Comparison of ENCODE assay signal across 8 mouse cellular contexts in the genomic region with DNA sequence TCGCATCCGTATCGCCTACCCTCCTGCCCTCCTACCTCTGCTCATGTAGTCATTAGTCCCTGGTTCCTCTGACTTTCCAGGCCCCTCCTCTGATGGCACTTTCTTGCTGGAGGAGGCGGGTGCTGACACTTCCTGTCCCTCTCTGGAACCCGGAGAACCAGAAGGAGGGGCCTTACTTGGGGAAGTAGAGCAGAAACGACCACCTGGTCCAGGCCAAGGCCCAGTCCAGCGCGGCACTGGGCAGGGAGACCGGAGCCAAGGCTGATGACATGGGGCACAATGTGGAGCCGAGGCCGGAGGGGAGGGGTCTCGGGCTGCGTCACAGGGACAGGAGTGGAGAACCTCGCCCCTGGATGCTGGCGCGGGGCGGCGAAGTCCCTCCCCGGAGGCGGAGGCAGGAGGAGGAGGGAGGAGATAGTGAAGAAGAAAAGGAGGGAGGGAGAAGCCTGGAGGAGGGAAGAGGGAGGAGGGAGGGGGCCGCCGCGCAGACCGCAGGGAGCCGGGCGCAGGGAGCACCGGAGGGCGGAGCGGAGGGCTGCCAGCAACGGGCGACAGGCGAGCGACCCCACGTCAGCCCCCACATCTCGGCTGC. TPM values are rescaled to one million over a fixed set of nuclear protein-coding genes. Genes with fewer than 3 reads are reported as not detected.
DNase-seq lines count a peak whose midpoint lies in the region; ATAC-seq and TF ChIP-seq lines count a peak whose summit lies in the region.

A gene (plus strand): TSS at position 451 of the 592 bp plus-strand sequence.

- H3K27ac ChIP-seq in ES-Bruce4 (ENCODE audit: insufficient read depth, low read length) = no peak within 1 kb of the TSS
- H3K27ac ChIP-seq in forebrain, embryonic 14.5 days (ENCODE audit: low read depth, low read length) = peak within 1 kb of the TSS; percentile 92

- H3K4me1 ChIP-seq in ES-Bruce4 (ENCODE audit: control insufficient read depth, insufficient read depth, low read length) = peaks cover 3% of the 10 kb centered on the region
- H3K4me1 ChIP-seq in forebrain, embryonic 14.5 days (ENCODE audit: control insufficient read depth, insufficient read depth, low read length) = peaks cover 12% of the 10 kb centered on the region
- H3K4me1 ChIP-seq in lung, adult 2 months (ENCODE audit: control insufficient read depth, insufficient read depth, low read length) = peaks cover 6% of the 10 kb centered on the region; the same call in 1 of the 2 replicates

- TF ChIP-seq POLR2A in ES-Bruce4 (IDR thresholded peaks at IDR 0.05; ENCODE audit: insufficient read depth, low read length) = no peak
- TF ChIP-seq POLR2A in lung, adult 2 months (IDR thresholded peaks at IDR 0.05; ENCODE audit: borderline replicate concordance, extremely low read depth, low read depth, low read length) = peak; percentile 22; the same call in 1 of the 2 replicates

- peak within 1 kb of the TSS; percentile 83 for H3K4me3 ChIP-seq in ES-Bruce4 (ENCODE audit: low read depth, low read length)
- peak within 1 kb of the TSS; percentile 81 for H3K4me3 ChIP-seq in forebrain, embryonic 14.5 days (ENCODE audit: low read depth, low read length)
- peak within 1 kb of the TSS; percentile 79 for H3K4me3 ChIP-seq in lung, adult 2 months (replicated peaks; ENCODE audit: extremely low read depth, low read depth, low read length)

- H3K36me3 ChIP-seq in ES-Bruce4 (ENCODE audit: control insufficient read depth, insufficient read depth, low read length, poor library complexity, severe bottlenecking) = peaks cover 8% of the 10 kb centered on the region; the same call in 1 of the 2 replicates
- H3K36me3 ChIP-seq in forebrain, embryonic 14.5 days (ENCODE audit: control insufficient read depth, insufficient read depth, low read length) = peaks cover 27% of the 10 kb centered on the region

- intact Hi-C loops in heart, postnatal 25 days (cut with DNase I) = no loop called here

- H3K9ac ChIP-seq in ES-Bruce4 (ENCODE audit: low read depth, poor library complexity, severe bottlenecking) = peak within 1 kb of the TSS; percentile 75
- H3K9ac ChIP-seq in forebrain, embryonic 14.5 days (ENCODE audit: low read length) = peak within 1 kb of the TSS; percentile 91

- DNase-seq in forebrain, embryonic 14.5 days (ENCODE audit: low spot score) = peak; percentile 95
- DNase-seq in heart, postnatal 25 days (ENCODE audit: low spot score) = peak; percentile 89
- peak; percentile 90 for DNase-seq in layer of hippocampus, adult 18-20 months (ENCODE audit: low spot score in 2 of 2)
- DNase-seq in lung, adult 2 months = peak; percentile 86
- peak; percentile 84 to 85 for DNase-seq in thymus, adult 18-20 months

- TF ChIP-seq CTCF in ES-Bruce4 (IDR thresholded peaks at IDR 0.05; ENCODE audit: low read depth, low read length) = no peak
- TF ChIP-seq CTCF in lung, adult 2 months (IDR thresholded peaks at IDR 0.05; ENCODE audit: insufficient read depth, low read length) = no peak

- H3K4me2 ChIP-seq in forebrain, embryonic 14.5 days (ENCODE audit: low read length) = peak within 1 kb of the TSS; percentile 79

- H3K27me3 ChIP-seq in ES-Bruce4 (ENCODE audit: control insufficient read depth, insufficient read depth, low read length, poor library complexity, severe bottlenecking) = no peaks in the 10 kb centered on the region
- no peaks in the 10 kb centered on the region for H3K27me3 ChIP-seq in forebrain, embryonic 14.5 days (replicated peaks; ENCODE audit: control insufficient read depth, insufficient read depth, low read length)

- WGBS in forebrain, embryonic 14.5 days = under 1% methylated on average over 33 of the region's 35 CpGs
- WGBS in lung, adult 2 months = under 1% methylated on average over 31 of the region's 35 CpGs

- ATAC-seq in cerebellum, adult (ENCODE audit: insufficient number of reproducible peaks, low FRiP score, low TSS enrichment) = peak; percentile 81
- ATAC-seq in forebrain, embryonic 14.5 days = peak; percentile 95
- peak; percentile 42 for ATAC-seq in neutrophil, adult 5-6 weeks (ENCODE audit: extremely low read depth, insufficient number of reproducible peaks, low FRiP score, poor library complexity, severe bottlenecking)

- TF ChIP-seq EP300 in ES-Bruce4 (IDR thresholded peaks at IDR 0.05; ENCODE audit: insufficient read depth, low read depth, low read length) = no peak

- no peaks in the 10 kb centered on the region for H3K9me3 ChIP-seq in ES-Bruce4 (replicated peaks; ENCODE audit: control insufficient read depth, insufficient read depth, low read length, poor library complexity, severe bottlenecking)
- no peaks in the 10 kb centered on the region for H3K9me3 ChIP-seq in forebrain, embryonic 14.5 days (replicated peaks; ENCODE audit: control insufficient read depth, low read length)

RNA-seq across cellular contexts. Expression of the gene that starts here (rescaled TPM):
- polyA plus RNA-seq in ES-Bruce4 (2011; ENCODE audit: insufficient read depth, insufficient read length, low read depth, missing spikeins) = 0.21 and 0.54 TPM in 2 replicates
- 3.4 and 3.5 TPM in 2 replicates for polyA plus RNA-seq in forebrain, embryonic 14.5 days (2014; fragmentation: Nextera tagmentation; extraction: Ambion mirVana)
- total RNA-seq in heart, postnatal 25 days (2021) = under 1 TPM; 0.60 to 0.87 TPM
- 10 to 100 TPM; 35.8 to 39.5 TPM for total RNA-seq in layer of hippocampus, adult 18-20 months (2021)
- 1.6 and 1.8 TPM in 2 replicates for polyA plus RNA-seq in lung, adult 2 months (2012; rRNA removed)
- total RNA-seq in neutrophil, adult 5-6 weeks (2017) = 0.12 and 0.61 TPM in 2 replicates

Comparison
In these comparisons a context has a peak if more than half of its experiments do, and no peak if none do; other contexts are left out.
1. RNA of the gene that starts here (total RNA-seq): 35.8 to 39.5 TPM in layer of hippocampus, adult 18-20 months; 0.60 to 0.87 TPM in heart, postnatal 25 days and 0.12 to 0.61 TPM in neutrophil, adult 5-6 weeks; every median in the first group is over 10 times any median in the second.
2. Peak in DNase-seq in heart, postnatal 25 days; RNA of the gene not detected or under 1 TPM.
3. Peak in ATAC-seq in neutrophil, adult 5-6 weeks; RNA of the gene not detected or under 1 TPM.
4. ATAC-seq: peak in every context shown above with its lines; median percentile 95 in forebrain, embryonic 14.5 days; 81 in cerebellum, adult; 42 in neutrophil, adult 5-6 weeks.
5. Peak in every context shown above with its lines, with median percentiles within 50 percentile points of each other: H3K4me3 ChIP-seq and DNase-seq.